ENCODE assay signal across 11 mouse cellular contexts in genomic region chr16:75091931-75092330, GRCm38 (mm10).
DNase-seq lines count a peak whose midpoint lies in the region; ATAC-seq and TF ChIP-seq lines count a peak whose summit lies in the region.
"Had no signal": no experiment of that assay in that cellular context is flagged by ENCODE, and none has a peak within 500 bp of the region (broad histone marks: within the 10 kb centered on the region; RNA-seq: fewer than 3 reads in every experiment).

No protein-coding gene starts in this region.

- no peak overlapping the region for H3K27ac ChIP-seq in forebrain, embryonic 13.5 days
- H3K27ac ChIP-seq in forebrain, embryonic 10.5 days = no peak overlapping the region
- H3K27ac ChIP-seq in left cerebral cortex, adult 2 months = peak overlapping the region; percentile 94
- H3K27ac ChIP-seq in forebrain, embryonic 16.5 days (ENCODE audit: low read length) = no peak overlapping the region
- no peak overlapping the region for H3K27ac ChIP-seq in midbrain, embryonic 14.5 days (replicated peaks; ENCODE audit: low read depth, low read length)
- no peak overlapping the region for H3K27ac ChIP-seq in cerebellum, adult 2 months (ENCODE audit: insufficient read depth, low read length)
- H3K27ac ChIP-seq: liver, embryonic 12.5 days had no signal

- no peak for ATAC-seq in forebrain, embryonic 13.5 days
- no peak for ATAC-seq in forebrain, embryonic 16.5 days
- no peak for ATAC-seq in midbrain, embryonic 14.5 days (ENCODE audit: low FRiP score, low TSS enrichment)
- ATAC-seq: liver, embryonic 12.5 days had no signal

- intact Hi-C loops in left cerebral cortex, adult 2 months (cut with DNase I) = loop anchor here (5.0 kb wide), 2 partner anchors 195 to 235 kb away; no protein-coding TSS in a partner anchor
- intact Hi-C loops in left cerebral cortex, postnatal 4 days (cut with DNase I) = no loop called here

- no peak for TF ChIP-seq CTCF in left cerebral cortex, adult 2 months (IDR thresholded peaks at IDR 0.05)
- TF ChIP-seq CTCF in cerebellum, adult 2 months (IDR thresholded peaks at IDR 0.05; ENCODE audit: borderline replicate concordance, insufficient read depth, low read depth, low read length) = no peak

- TF ChIP-seq POLR2A in cerebellum, adult 2 months (IDR thresholded peaks at IDR 0.05; ENCODE audit: borderline replicate concordance, insufficient read depth, low read length) = no peak

- WGBS in forebrain, embryonic 13.5 days = 45% methylated on average over 2 of the region's 2 CpGs
- 62% methylated on average over 2 of the region's 2 CpGs for WGBS in forebrain, embryonic 10.5 days
- WGBS in forebrain, embryonic 16.5 days = 41% methylated on average over 2 of the region's 2 CpGs
- 39% methylated on average over 2 of the region's 2 CpGs for WGBS in midbrain, embryonic 14.5 days
- 48% methylated on average over 2 of the region's 2 CpGs for WGBS in cerebellum, adult 2 months

- peaks cover 12% of the 10 kb centered on the region for H3K4me1 ChIP-seq in forebrain, embryonic 13.5 days
- peaks cover 18% of the 10 kb centered on the region for H3K4me1 ChIP-seq in forebrain, embryonic 10.5 days
- peaks cover 14% of the 10 kb centered on the region for H3K4me1 ChIP-seq in forebrain, embryonic 16.5 days (replicated peaks; ENCODE audit: control insufficient read depth, insufficient read depth, low read length)
- H3K4me1 ChIP-seq in midbrain, embryonic 14.5 days (ENCODE audit: control insufficient read depth, insufficient read depth, low read length) = peaks cover 16% of the 10 kb centered on the region
- H3K4me1 ChIP-seq in cerebellum, adult 2 months (ENCODE audit: control insufficient read depth, insufficient read depth, low read length) = no peaks in the 10 kb centered on the region
- H3K4me1 ChIP-seq: liver, embryonic 12.5 days had no signal

- H3K4me3 ChIP-seq in forebrain, embryonic 13.5 days = no peak overlapping the region
- H3K4me3 ChIP-seq in forebrain, embryonic 10.5 days = no peak overlapping the region
- H3K4me3 ChIP-seq in left cerebral cortex, adult 2 months = peak overlapping the region; percentile 47
- peak overlapping the region; percentile 32; the same call in 1 of the 2 replicates for H3K4me3 ChIP-seq in forebrain, embryonic 16.5 days (replicated peaks; ENCODE audit: low read length)
- H3K4me3 ChIP-seq in midbrain, embryonic 14.5 days (replicated peaks; ENCODE audit: low read depth, low read length) = peak overlapping the region; percentile 33
- H3K4me3 ChIP-seq in cerebellum, adult 2 months (replicated peaks; ENCODE audit: insufficient read depth, low read depth, low read length) = no peak overlapping the region
- H3K4me3 ChIP-seq: liver, embryonic 12.5 days had no signal

- H3K9ac ChIP-seq in forebrain, embryonic 13.5 days = no peak overlapping the region
- no peak overlapping the region for H3K9ac ChIP-seq in forebrain, embryonic 16.5 days (replicated peaks; ENCODE audit: low read depth, low read length)
- H3K9ac ChIP-seq in midbrain, embryonic 14.5 days (replicated peaks; ENCODE audit: low read length) = no peak overlapping the region
- H3K9ac ChIP-seq: liver, embryonic 12.5 days had no signal

- no peaks in the 10 kb centered on the region for H3K9me3 ChIP-seq in forebrain, embryonic 13.5 days (replicated peaks)
- no peaks in the 10 kb centered on the region for H3K9me3 ChIP-seq in forebrain, embryonic 10.5 days
- no peaks in the 10 kb centered on the region for H3K9me3 ChIP-seq in forebrain, embryonic 16.5 days (ENCODE audit: control insufficient read depth, low read length)
- no peaks in the 10 kb centered on the region for H3K9me3 ChIP-seq in midbrain, embryonic 14.5 days (ENCODE audit: control insufficient read depth, low read length)
- H3K9me3 ChIP-seq: liver, embryonic 12.5 days had no signal

- no peak for DNase-seq in forebrain, embryonic 10.5 days (ENCODE audit: extremely low spot score, low spot score)
- DNase-seq in left cerebral cortex, adult 2 months (ENCODE audit: extremely low spot score in 1 of 2, low spot score in 2 of 2) = peak in 1 of 2 experiments; percentile 9
- no peak for DNase-seq in left cerebral cortex, postnatal 4 days
- DNase-seq in midbrain, embryonic 14.5 days = peak; percentile 14
- DNase-seq in adrenal gland, postnatal 14 days = no peak
- DNase-seq in cerebellum, adult 2 months = no peak
- DNase-seq: cerebellum, adult 11 months; kidney, adult 11 months had no signal

- no peaks in the 10 kb centered on the region for H3K27me3 ChIP-seq in forebrain, embryonic 13.5 days
- H3K27me3 ChIP-seq in forebrain, embryonic 10.5 days (ENCODE audit: poor library complexity, severe bottlenecking) = no peaks in the 10 kb centered on the region
- no peaks in the 10 kb centered on the region for H3K27me3 ChIP-seq in forebrain, embryonic 16.5 days (replicated peaks; ENCODE audit: control insufficient read depth, insufficient read depth, low read length)
- 0 out of 2 replicates have a peak, but pooled peaks cover 3% of the 10 kb centered on the region for H3K27me3 ChIP-seq in midbrain, embryonic 14.5 days (ENCODE audit: control insufficient read depth, insufficient read depth, low read length)
- no peaks in the 10 kb centered on the region; the same call in 1 of the 2 replicates for H3K27me3 ChIP-seq in cerebellum, adult 2 months (ENCODE audit: control insufficient read depth, insufficient read depth, low read length)
- H3K27me3 ChIP-seq: liver, embryonic 12.5 days had no signal

- no peaks in the 10 kb centered on the region for H3K36me3 ChIP-seq in forebrain, embryonic 13.5 days (ENCODE audit: poor library complexity, severe bottlenecking)
- H3K36me3 ChIP-seq in forebrain, embryonic 10.5 days (replicated peaks) = no peaks in the 10 kb centered on the region
- H3K36me3 ChIP-seq in forebrain, embryonic 16.5 days (ENCODE audit: control insufficient read depth, insufficient read depth) = no peaks in the 10 kb centered on the region
- no peaks in the 10 kb centered on the region for H3K36me3 ChIP-seq in midbrain, embryonic 14.5 days (ENCODE audit: control insufficient read depth, insufficient read depth, low read length)
- H3K36me3 ChIP-seq: liver, embryonic 12.5 days had no signal

- H3K4me2 ChIP-seq in forebrain, embryonic 13.5 days = peak overlapping the region; percentile 52
- peak overlapping the region; percentile 51 for H3K4me2 ChIP-seq in forebrain, embryonic 16.5 days (ENCODE audit: low read length)
- peak overlapping the region; percentile 64 for H3K4me2 ChIP-seq in midbrain, embryonic 14.5 days (ENCODE audit: low read length)
- H3K4me2 ChIP-seq: liver, embryonic 12.5 days had no signal

Comparison
In these comparisons a context has a peak if more than half of its experiments do, and no peak if none do; other contexts are left out.
1. H3K4me3 ChIP-seq: peak in left cerebral cortex, adult 2 months (single experiment), forebrain, embryonic 16.5 days (single experiment) and midbrain, embryonic 14.5 days (single experiment); none in forebrain, embryonic 13.5 days (single experiment), forebrain, embryonic 10.5 days (single experiment) and cerebellum, adult 2 months (single experiment).
2. Peak in every context shown above with its lines, with median percentiles within 50 percentile points of each other: H3K4me2 ChIP-seq.